Mouse (Mus musculus) ES-Bruce4 (cell line): ENCODE measurements around the gene Atrip.

ENCODE experiments used
- CTCF ChIP-seq: IDR thresholded peaks from one replicate; pipeline ENCODE4 v1.8.1; 2011; ENCODE audit warnings: low read depth, low read length
- EP300 ChIP-seq: IDR thresholded peaks from 2 replicates; pipeline ENCODE4 v1.6.1; 2011; ENCODE audit warnings: low read depth, low read length; ENCODE audit not compliant: insufficient read depth
- POLR2A ChIP-seq: IDR thresholded peaks from one replicate; pipeline ENCODE4 v1.8.1; 2011; ENCODE audit warnings: low read length; ENCODE audit not compliant: insufficient read depth

GRCm38 (mm10) chr9:109031001-109031400 is 42.9 kb downstream of the Atrip start:
- TF ChIP-seq EP300 (no peak), CTCF (no peak), POLR2A (no peak)
